Mouse (Mus musculus) kidney, postnatal 0 days (tissue): Measurements from ENCODE around the gene Ostn. TPM values are rescaled to one million over a fixed set of nuclear protein-coding genes. Genes with fewer than 3 reads are reported as not detected.
"Not testable (repeated sequence)": the region's sequence is repeated elsewhere in the genome, so short reads cannot be mapped to it uniquely, and the experiment has no call there.

Experiments
- ATAC-seq: fragments of 200-750 bp; cut with Nextera tagmentation; replicated peaks from 2 replicates; pipeline ENCODE4 v1.8.0; 2017; ENCODE audit warnings: low read depth, moderate number of reproducible peaks, moderate TSS enrichment, moderate library complexity; ENCODE audit not compliant: low FRiP score
- DNase-seq: peaks from one replicate; pipeline ENCODE4 v3.0.0-alpha.2; 2016; ENCODE audit warnings: low spot score
- H3K27ac ChIP-seq: fragments of 300-500 bp; sonication (generic); 2 replicates; pipeline ENCODE4 v1.5.1; 2014; ENCODE audit warnings: mild to moderate bottlenecking
- H3K27me3 ChIP-seq: fragments of 300-500 bp; sonication (generic); 2 replicates; pipeline ENCODE4 v1.6.1; 2014; ENCODE audit warnings: low read length, mixed read lengths; ENCODE audit not compliant: insufficient read depth
- H3K36me3 ChIP-seq: fragments of 300-500 bp; sonication (generic); 2 replicates; pipeline ENCODE4 v1.6.1; 2014; ENCODE audit warnings: low read length, mixed read lengths; ENCODE audit not compliant: insufficient read depth
- H3K4me1 ChIP-seq: fragments of 300-500 bp; sonication (generic); replicated peaks from 2 replicates; pipeline ENCODE4 v1.6.1; 2014; ENCODE audit warnings: antibody characterized with exemption, low read length, mixed read lengths; ENCODE audit not compliant: insufficient read depth
- H3K4me2 ChIP-seq: fragments of 300-500 bp; sonication (generic); 2 replicates; pipeline ENCODE4 v1.6.1; 2014; ENCODE audit warnings: mild to moderate bottlenecking, low read length, moderate library complexity, mixed read lengths
- H3K4me3 ChIP-seq: fragments of 300-500 bp; sonication (generic); replicated peaks from 2 replicates; pipeline ENCODE4 v1.5.1; 2014; ENCODE audit warnings: low read depth, low read length
- H3K9ac ChIP-seq: fragments of 300-500 bp; sonication (generic); 2 replicates; pipeline ENCODE4 v1.6.1; 2014; ENCODE audit warnings: low read depth, low read length
- H3K9me3 ChIP-seq: fragments of 300-500 bp; sonication (generic); replicated peaks from 2 replicates; pipeline ENCODE4 v1.6.1; 2016; ENCODE audit warnings: low read length, inconsistent platforms, mixed read lengths
- CTCF ChIP-seq: IDR thresholded peaks from 2 replicates; pipeline ENCODE4 v1.5.1; 2016; ENCODE audit warnings: antibody characterized with exemption, low read depth, mild to moderate bottlenecking, moderate library complexity
- WGBS: fragments of 180-500 bp; shearing (Covaris S2); extraction: QIAGEN DNeasy Blood & Tissue Kit; methylation state at CpG from one replicate; pipeline ENCODE4 v1.1.7; 2014; 5-methylcytosine and 5-hydroxymethylcytosine counted together
- polyA plus RNA-seq: library from polyadenylated mRNA; unstranded; fragments of >200 nt; fragmentation: Nextera tagmentation; extraction: Ambion mirVana; gene quantifications from 2 replicates; pipeline ENCODE4 v1.2.1, GENCODE M21; 2015

Gene Ostn
- not detected in 2 replicates for polyA plus RNA-seq

DNA sequence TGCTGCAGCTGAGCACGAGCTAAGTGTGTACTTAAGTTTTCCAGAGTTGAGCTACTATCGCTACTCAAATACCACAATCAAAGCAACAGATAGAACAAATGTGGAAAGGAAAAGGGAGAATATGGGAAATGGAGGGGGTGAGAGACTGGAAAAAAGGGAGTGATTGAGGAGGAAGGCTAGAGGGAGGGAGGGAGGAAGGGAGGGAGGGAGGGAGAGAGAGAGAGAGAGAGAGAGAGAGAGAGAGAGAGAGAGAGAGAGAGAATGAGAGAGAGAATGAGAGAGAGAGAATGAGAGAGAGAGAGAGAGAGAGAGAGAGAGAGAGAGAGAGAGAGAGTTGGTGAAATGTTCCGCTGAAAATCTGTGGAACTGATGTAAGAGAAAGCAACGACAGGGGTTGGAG, at the start of gene Ostn:
Gene Ostn, plus strand, starts transcription at position 301 of the 400 bp plus-strand sequence.
- H3K27ac ChIP-seq, H3K9ac ChIP-seq, H3K27me3 ChIP-seq, H3K4me2 ChIP-seq, H3K4me3 ChIP-seq, H3K9me3 ChIP-seq, ATAC-seq, DNase-seq, H3K4me1 ChIP-seq, H3K36me3 ChIP-seq: not testable (repeated sequence)
- WGBS = 54% methylated on average over 4 of the region's 4 CpGs

DNA sequence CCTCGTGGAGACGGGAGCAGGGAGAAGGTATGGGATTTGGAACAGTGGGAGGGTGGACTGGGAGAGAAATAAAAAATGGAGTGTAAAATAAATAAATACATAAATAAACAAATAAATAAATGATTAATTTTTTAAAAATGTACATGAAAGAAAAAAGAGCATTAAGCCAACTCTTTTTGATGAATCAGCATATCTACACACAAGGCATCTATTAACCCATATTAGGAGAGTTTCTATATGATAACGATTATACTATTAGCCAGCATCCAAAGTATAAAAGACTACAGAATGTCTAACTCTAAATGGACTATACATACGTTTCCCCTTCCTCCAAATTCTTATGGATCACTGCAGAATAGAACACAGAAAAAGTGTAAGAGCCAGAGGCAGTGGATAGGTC, 38.5 kb upstream of the Ostn start:
- H3K27ac ChIP-seq = no peak overlapping the region
- H3K4me3 ChIP-seq = no peak overlapping the region
- H3K9me3 ChIP-seq = no peaks in the 10 kb centered on the region
- no peaks in the 10 kb centered on the region for H3K27me3 ChIP-seq
- 76% methylated on average over 4 of the region's 4 CpGs for WGBS
- H3K9ac ChIP-seq = no peak overlapping the region
- no peak overlapping the region for H3K4me2 ChIP-seq
- no peak for ATAC-seq
- DNase-seq = no peak
- H3K36me3 ChIP-seq = no peaks in the 10 kb centered on the region
- H3K4me1 ChIP-seq = no peaks in the 10 kb centered on the region
- TF ChIP-seq CTCF = no peak

DNA sequence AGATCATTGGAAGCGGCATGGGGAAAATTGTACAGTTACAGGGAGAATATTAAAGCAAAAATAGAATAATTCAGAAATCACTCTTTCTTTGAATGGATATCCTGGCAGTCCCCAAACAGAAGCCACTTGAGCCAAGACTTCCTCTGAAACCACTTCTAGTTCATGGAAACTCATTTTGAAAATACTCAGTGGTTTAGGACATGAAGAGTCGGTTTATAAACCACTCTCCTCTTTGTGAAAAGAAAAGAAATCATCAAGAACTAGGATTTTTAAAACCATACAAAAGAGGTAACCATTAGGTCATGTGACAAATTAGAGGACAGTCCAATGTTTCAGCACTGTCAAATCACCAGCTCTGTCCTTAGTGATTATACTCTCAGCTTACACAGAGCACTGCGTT, 19.9 kb upstream of the Ostn start:
- H3K27ac ChIP-seq = no peak overlapping the region
- H3K27me3 ChIP-seq = no peaks in the 10 kb centered on the region
- TF ChIP-seq CTCF = no peak
- no peaks in the 10 kb centered on the region for H3K9me3 ChIP-seq
- no peak overlapping the region for H3K4me2 ChIP-seq
- ATAC-seq (no peak), DNase-seq (no peak)
- no peaks in the 10 kb centered on the region for H3K36me3 ChIP-seq
- no peak overlapping the region for H3K4me3 ChIP-seq
- H3K4me1 ChIP-seq = no peaks in the 10 kb centered on the region
- no peak overlapping the region for H3K9ac ChIP-seq
- 75% methylated on average over 3 of the region's 3 CpGs for WGBS

DNA sequence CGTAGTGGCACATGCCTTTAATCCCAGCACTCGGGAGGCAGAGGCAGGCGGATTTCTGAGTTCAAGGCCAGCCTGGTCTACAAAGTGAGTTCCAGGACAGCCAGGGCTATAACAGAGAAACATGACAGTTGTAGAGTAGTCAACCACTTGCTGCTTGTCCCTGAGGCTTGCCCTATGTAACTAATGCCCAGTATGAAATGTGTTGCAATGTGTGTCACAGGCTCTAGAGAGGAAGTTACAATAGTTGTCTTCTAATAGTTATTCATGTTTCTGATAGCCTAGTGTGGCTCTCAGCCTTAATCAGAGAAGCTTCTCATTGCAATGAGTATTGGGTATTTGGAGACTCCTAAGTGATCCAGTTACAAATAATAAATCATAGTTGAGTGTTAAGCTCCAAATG, 10.8 kb upstream of the Ostn start:
- Histone ChIP-seq H3K4me1 (no peaks in the 10 kb centered on the region), H3K36me3 (no peaks in the 10 kb centered on the region), H3K27me3 (no peaks in the 10 kb centered on the region), H3K9ac (no peak overlapping the region), H3K4me2 (no peak overlapping the region), H3K9me3 (no peaks in the 10 kb centered on the region), H3K27ac (no peak overlapping the region), H3K4me3 (no peak overlapping the region)
- ATAC-seq = no peak
- no peak for DNase-seq
- no peak for TF ChIP-seq CTCF
- 91% methylated on average over 3 of the region's 3 CpGs for WGBS

DNA sequence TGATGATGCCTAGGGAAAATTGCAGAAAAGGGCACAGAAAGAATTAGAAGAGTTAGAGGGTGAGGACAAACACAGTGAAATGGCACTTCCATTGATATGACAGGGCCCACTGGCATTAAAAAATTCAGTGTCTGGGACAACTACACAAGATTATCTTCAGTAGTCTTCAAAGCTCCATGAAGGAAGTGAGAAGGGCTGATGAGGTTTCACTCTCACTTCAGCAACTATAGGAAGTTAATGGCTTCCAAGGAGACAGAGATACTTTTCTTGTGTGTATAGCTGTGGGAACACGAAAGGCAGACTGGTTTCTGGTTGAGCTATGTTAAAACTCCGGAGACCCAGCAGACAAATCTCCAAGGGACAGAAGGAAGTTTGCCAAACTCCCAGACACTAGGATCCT, 10.4 kb upstream of the Ostn start:
- H3K4me1 ChIP-seq = no peaks in the 10 kb centered on the region

DNA sequence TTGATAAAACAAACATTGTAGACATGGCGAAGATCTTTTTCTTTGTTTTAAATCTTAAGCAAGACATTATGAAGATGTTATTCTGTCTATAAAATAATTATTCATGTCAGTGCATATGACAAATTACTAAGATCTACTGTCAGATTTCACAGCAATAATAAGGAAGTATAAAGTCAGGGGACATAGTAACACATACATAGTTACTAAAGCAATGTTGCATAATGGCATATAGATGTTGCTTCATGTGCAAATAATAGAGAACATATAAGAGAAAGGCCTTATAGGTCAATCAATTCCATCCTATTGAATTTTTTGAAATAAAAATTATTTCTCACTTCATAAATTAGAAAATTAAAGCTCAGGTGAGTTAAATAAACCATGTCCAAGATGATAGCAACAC, 11.8 kb downstream of the Ostn start:
- H3K27me3 ChIP-seq = no peaks in the 10 kb centered on the region
- H3K4me2 ChIP-seq = no peak overlapping the region
- no peaks in the 10 kb centered on the region for H3K4me1 ChIP-seq
- no peak overlapping the region for H3K4me3 ChIP-seq
- H3K36me3 ChIP-seq = no peaks in the 10 kb centered on the region
- 84% methylated on average over 1 of the region's 1 CpGs for WGBS
- no peaks in the 10 kb centered on the region for H3K9me3 ChIP-seq
- ATAC-seq = no peak
- DNase-seq = no peak
- no peak for TF ChIP-seq CTCF
- no peak overlapping the region for H3K9ac ChIP-seq
- H3K27ac ChIP-seq = no peak overlapping the region

More for the DNA sequence above, 10.4 kb upstream of the Ostn start:
- ATAC-seq (no peak), DNase-seq (no peak)
- Histone ChIP-seq H3K9ac (no peak overlapping the region), H3K36me3 (no peaks in the 10 kb centered on the region), H3K4me2 (no peak overlapping the region), H3K27me3 (no peaks in the 10 kb centered on the region), H3K9me3 (no peaks in the 10 kb centered on the region), H3K4me3 (no peak overlapping the region), H3K27ac (no peak overlapping the region)
- 85% methylated on average over 2 of the region's 2 CpGs for WGBS
- no peak for TF ChIP-seq CTCF

DNA sequence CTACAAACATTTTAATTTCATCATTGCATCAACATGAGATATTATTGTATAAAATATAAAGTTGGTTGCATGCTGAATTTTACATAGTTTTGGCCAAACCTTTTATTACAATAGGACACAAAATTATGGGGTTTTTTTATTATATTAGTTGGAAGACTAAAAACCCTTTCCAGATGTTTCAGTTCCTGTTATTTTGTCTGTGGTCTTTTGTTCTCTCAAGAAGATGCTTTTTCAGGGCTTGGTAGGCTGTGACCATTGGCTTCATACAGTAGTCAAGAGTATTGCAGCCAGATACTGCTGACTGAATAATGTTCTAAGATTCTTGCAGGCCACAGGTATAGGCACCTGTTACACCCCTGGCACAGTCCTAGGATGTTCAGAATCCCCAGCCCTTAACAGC, 14.8 kb downstream of the Ostn start:
- ATAC-seq (no peak), DNase-seq (no peak)
- no peaks in the 10 kb centered on the region for H3K36me3 ChIP-seq
- no peaks in the 10 kb centered on the region for H3K27me3 ChIP-seq
- H3K9ac ChIP-seq = no peak overlapping the region
- no peaks in the 10 kb centered on the region for H3K4me1 ChIP-seq
- no peak overlapping the region for H3K27ac ChIP-seq
- no peak overlapping the region for H3K4me3 ChIP-seq
- no peak for TF ChIP-seq CTCF
- H3K4me2 ChIP-seq = no peak overlapping the region
- no peaks in the 10 kb centered on the region for H3K9me3 ChIP-seq
